Comparison of ENCODE assay signal across 27 mouse cellular contexts in the genomic region with DNA sequence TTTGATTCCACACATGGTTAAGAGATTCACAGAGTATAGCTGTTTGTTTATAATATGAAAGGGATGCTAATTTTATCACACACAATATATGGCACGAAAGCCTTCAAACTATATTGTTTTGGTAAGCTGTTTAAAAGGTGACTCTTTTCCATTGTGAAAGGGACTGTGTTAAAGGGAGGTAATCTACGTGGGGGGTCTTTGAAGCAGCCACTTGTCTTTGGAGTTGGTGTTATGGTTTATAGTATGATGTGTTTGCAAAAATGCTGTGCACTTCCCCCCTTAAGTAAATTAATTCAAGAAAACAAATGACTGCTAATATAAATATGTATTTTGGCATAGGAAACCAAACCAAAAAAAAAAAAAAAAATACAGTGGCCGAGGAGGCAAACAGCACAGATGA. TPM values are rescaled to one million over a fixed set of nuclear protein-coding genes. Genes with fewer than 3 reads are reported as not detected.
"Had no signal": no experiment of that assay in that cellular context is flagged by ENCODE, and none has a peak within 500 bp of the region (broad histone marks: within the 10 kb centered on the region; RNA-seq: fewer than 3 reads in every experiment).

No protein-coding gene starts in this region.

- H3K4me3 ChIP-seq: heart, adult 2 months; heart, embryonic 13.5 days; heart, embryonic 15.5 days; hindbrain, embryonic 13.5 days; hindbrain, embryonic 15.5 days; limb, embryonic 13.5 days; limb, embryonic 15.5 days; liver, embryonic 12.5 days had no signal

- H3K4me2 ChIP-seq: heart, embryonic 11.5 days; heart, embryonic 13.5 days; heart, embryonic 15.5 days; hindbrain, embryonic 13.5 days; hindbrain, embryonic 15.5 days; limb, embryonic 13.5 days; limb, embryonic 15.5 days; liver, embryonic 12.5 days had no signal

- H3K27ac ChIP-seq: heart, adult 2 months; heart, embryonic 13.5 days; heart, embryonic 15.5 days; hindbrain, embryonic 13.5 days; hindbrain, embryonic 15.5 days; hindbrain, postnatal 0 days; limb, embryonic 13.5 days; limb, embryonic 15.5 days; liver, embryonic 12.5 days had no signal

- H3K9ac ChIP-seq: forebrain, postnatal 0 days; heart, embryonic 13.5 days; heart, embryonic 15.5 days; hindbrain, embryonic 13.5 days; hindbrain, embryonic 15.5 days; limb, embryonic 13.5 days; limb, embryonic 15.5 days; liver, embryonic 12.5 days had no signal

- DNase-seq: forebrain, postnatal 0 days; gastrocnemius, postnatal 14 days; gastrocnemius, postnatal 36 days; heart, adult 2 months; heart, postnatal 14 days; heart, postnatal 36 days; kidney, adult 11 months; kidney, adult 2 months; kidney, adult 9 months; kidney, postnatal 14 days; kidney, postnatal 36 days; layer of hippocampus, adult 9-11 months; layer of hippocampus, postnatal 36 days; left cerebral cortex, postnatal 4 days had no signal

- H3K36me3 ChIP-seq: hindbrain, embryonic 13.5 days; hindbrain, embryonic 15.5 days; liver, embryonic 12.5 days had no signal

- ATAC-seq: forebrain, postnatal 0 days; hindbrain, postnatal 0 days; liver, embryonic 12.5 days had no signal

- H3K27me3 ChIP-seq: heart, embryonic 13.5 days; heart, embryonic 15.5 days; hindbrain, embryonic 15.5 days; limb, embryonic 13.5 days; limb, embryonic 15.5 days; liver, embryonic 12.5 days had no signal

- H3K9me3 ChIP-seq: heart, embryonic 13.5 days; heart, embryonic 15.5 days; hindbrain, embryonic 13.5 days; hindbrain, embryonic 15.5 days; limb, embryonic 13.5 days; limb, embryonic 15.5 days; liver, embryonic 12.5 days had no signal

RNA-seq across cellular contexts. Expression of gene Fam170b, which starts 31.6 kb away (rescaled TPM):
- polyA plus RNA-seq: forebrain, postnatal 0 days; heart, embryonic 11.5 days; hindbrain, embryonic 11.5 days; hindbrain, embryonic 13.5 days; hindbrain, postnatal 0 days; intestine, embryonic 14.5 days; kidney, adult 2 months; large intestine, adult 2 months; limb, embryonic 11.5 days; limb, embryonic 13.5 days; limb, embryonic 15.5 days; liver, embryonic 12.5 days had no signal
